Mouse (Mus musculus) liver (tissue): ENCODE measurements around the gene Nat9.

ENCODE experiments used
- DNase-seq: peaks from one replicate; pipeline ENCODE4 v3.0.0-alpha.2; 2020; ENCODE audit warnings: mixed read lengths

The Nat9 gene

DNA sequence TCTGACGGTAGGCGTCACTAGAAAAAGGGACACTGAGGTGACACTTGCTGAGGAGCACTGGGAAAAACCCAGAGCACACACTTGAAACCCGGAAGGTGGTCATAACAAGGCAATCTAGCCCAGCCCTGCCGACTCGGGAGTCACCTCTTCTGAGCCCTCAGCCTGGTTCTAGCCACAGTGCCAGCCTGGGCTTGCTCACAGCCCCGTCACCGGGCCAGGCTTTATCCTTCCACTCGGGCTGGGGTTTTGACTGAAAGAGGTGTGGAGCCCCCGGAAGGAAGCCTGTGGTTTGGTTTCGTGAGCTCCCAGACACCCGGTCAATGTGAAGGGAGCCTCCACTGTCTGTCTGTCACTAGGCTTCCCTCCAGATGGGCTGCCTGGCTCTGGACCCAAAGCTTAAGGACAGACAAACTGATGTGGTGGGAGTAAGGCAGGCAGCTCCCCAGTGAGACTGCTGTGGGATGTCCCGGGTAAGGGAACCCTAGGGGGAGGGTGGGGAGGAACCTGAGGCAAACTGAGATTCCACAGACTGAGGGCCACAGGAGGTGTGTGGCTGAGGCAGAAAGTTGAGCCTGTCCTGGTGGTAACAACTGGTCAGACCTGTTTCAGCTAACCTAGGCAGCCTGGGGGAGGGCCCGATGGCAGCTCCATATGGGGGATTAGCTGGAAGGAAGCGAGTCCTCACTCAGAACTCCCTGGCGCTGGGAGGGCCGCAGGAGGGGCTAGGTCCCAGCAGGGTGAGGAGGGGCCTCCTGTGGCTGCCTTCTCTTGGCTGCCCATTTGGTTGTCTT, 13.9 kb downstream of the Nat9 start:
- no peak for DNase-seq

- peak; percentile 50 for DNase-seq
Observed at GRCm38 (mm10) chr11:115172825-115173287, 14.8 kb downstream of the Nat9 start.

GRCm38 (mm10) chr11:115171125-115171524, 16.5 kb downstream of the Nat9 start:
- DNase-seq: no peak

DNA sequence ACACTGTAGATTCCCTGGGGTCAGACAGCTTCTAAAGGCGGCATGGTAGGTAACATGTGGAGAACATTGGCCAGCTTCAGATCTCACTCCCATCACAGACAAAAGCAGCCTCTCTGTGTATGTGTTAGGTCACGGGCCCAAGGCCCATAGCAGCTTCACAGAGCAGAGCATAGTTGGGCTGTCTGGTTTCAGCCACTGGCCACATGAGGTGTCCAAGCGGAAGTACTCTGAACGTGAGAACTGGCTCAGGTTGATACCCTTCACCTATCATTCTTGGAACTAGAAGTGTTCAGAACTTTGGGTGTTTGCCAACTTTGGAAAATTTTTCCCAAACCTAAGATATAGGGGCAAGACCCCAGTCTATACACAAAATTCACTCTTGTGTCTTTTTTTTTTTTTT, 18.2 kb downstream of the Nat9 start:
- no peak for DNase-seq

GRCm38 (mm10) chr11:115167631-115168249, 19.9 kb downstream of the Nat9 start:
- DNase-seq: no peak

- no peak for DNase-seq
Observed at GRCm38 (mm10) chr11:115166776-115167175, 20.9 kb downstream of the Nat9 start.

- DNase-seq: peak; percentile 43
Observed at GRCm38 (mm10) chr11:115164976-115165374, 22.7 kb downstream of the Nat9 start.

- peak; percentile 48 for DNase-seq
Observed at GRCm38 (mm10) chr11:115164341-115164975, 23.2 kb downstream of the Nat9 start.

- DNase-seq: peak; percentile 49
Observed at GRCm38 (mm10) chr11:115163568-115164150, 24.0 kb downstream of the Nat9 start.

DNA sequence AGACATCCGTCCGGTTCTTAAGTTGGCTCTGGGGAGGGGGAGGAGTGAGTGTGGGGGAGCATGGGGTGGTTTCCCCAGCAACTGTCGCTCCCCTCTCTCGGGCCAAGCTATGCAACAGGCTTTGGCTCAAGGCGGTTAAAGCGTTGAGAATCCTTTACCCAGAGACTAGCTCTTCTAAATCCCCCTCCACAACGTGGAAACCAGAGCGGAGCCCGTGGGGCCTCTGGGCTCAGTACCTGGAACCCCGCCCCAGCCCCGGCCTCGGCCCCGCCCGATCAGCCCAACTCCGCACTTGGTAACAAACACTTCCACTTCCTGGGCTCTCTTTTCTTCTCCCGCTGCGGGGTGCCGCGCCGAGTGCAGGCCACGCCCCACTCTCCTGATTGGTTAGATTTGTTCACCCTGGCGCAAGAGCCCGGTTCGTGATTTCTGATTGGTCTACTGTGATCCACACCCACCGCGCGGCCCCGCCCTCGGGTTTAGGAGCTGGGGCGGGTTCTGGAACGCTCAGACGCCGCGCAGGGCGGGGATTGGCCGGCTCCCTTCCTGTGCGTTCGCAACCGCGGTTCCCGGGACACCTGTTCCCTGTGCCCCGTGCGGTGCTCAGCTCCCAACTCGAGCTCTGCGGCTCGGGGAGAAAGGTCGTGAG, 24.7 kb downstream of the Nat9 start, which contains the start of gene Slc9a3r1:
Slc9a3r1 (plus strand) TSS at position 510 of the 649 bp plus-strand sequence.
- DNase-seq: peak; percentile 99

GRCm38 (mm10) chr11:115162205-115162601, 25.5 kb downstream of the Nat9 start:
- no peak for DNase-seq

DNA sequence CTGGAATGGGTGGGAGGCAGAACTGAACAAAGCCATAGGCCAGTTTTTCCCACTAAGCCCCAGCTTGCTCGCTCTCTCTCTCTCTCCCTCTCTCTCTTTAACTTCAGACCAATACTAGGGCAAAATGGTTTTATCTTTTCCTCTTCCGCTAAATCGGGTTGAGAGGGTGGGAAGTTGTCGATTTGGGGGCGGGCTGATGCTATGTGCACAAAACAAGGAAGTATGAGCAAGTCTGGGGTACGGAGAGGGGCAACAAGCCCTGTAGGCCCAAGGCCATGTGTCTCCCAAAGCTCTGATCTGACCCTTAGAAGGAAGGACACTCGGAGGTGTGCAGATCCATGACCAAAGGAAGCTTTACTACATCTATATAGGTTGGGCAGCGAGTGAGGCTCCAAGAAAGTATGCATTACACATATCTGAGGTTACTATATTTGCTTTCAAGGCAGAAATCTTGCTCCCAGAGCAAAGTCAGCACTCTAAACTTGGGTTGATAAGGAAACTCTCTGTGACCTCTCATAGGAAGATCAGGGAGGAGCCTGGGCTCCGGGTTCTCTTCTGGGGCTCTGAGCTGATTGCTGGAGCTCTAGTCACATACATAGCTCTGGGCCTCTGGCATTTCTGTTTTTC, 26.0 kb downstream of the Nat9 start:
- no peak for DNase-seq

DNA sequence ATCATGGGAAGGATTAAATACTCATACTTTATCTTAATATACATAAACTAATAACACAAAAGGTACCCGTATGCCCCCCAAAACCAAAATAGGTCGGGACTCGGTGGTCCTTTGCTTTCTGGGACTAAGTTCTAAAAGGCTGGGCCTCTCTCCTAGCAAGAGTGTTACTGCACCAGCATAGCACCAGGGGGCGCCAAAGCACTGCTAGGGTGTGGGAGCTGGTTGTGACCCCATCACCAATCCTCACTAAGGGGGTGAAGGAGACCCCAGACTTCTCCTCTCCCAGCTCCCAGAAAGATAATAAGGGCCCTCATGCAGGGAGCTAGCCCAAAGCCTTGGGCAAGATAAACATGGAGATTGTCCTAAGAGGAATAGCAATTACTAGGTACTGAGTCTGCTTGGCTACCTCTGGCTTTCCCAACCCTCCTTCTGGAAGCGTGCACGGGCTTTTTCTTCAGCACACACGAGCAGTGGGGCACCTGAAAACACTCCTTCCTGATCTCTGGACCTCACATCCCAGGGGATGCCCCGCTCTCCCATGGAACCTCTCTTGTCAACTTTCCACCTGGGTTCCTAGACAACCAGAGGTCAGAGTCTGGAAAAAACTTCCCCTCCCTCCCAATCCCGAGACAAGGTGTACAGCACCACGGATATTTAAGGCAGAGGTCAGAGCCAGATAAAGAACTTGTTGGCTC, 26.6 kb downstream of the Nat9 start:
- peak; percentile 87 for DNase-seq

DNA sequence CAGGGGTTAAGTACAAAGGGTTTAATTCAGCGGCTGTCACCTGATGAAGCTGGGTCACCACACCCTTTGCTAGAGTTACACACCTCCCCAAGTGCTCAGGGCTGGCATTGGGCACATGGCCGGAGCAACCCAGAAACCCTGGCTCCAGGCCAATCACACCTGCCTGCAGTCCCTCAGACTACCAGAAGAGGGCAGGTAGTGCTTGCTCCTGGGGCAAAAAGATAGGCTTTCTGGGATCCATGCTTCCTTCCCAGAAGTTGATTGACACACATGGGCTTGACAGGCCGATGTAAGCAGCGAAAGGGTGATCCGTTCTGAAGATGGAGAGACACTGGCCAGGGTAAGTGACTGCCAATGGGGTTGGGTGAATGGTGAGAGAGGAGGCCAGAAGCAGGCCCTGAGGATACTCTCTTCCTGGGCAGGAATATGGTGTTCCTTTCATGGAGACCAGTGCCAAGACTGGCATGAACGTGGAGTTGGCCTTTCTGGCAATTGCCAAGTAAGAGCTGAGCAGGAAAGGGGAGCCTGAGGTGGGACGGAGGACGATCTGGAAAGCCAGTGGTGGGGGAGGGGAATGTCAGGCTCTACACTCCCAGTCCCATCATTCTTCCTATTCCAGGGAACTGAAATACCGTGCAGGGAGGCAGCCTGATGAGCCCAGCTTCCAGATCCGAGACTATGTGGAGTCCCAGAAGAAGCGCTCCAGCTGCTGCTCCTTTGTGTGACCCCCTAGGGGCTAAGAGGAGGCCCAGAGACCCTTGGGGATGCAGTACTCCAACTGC, 27.5 kb downstream of the Nat9 start:
- DNase-seq: peak; percentile 65

DNA sequence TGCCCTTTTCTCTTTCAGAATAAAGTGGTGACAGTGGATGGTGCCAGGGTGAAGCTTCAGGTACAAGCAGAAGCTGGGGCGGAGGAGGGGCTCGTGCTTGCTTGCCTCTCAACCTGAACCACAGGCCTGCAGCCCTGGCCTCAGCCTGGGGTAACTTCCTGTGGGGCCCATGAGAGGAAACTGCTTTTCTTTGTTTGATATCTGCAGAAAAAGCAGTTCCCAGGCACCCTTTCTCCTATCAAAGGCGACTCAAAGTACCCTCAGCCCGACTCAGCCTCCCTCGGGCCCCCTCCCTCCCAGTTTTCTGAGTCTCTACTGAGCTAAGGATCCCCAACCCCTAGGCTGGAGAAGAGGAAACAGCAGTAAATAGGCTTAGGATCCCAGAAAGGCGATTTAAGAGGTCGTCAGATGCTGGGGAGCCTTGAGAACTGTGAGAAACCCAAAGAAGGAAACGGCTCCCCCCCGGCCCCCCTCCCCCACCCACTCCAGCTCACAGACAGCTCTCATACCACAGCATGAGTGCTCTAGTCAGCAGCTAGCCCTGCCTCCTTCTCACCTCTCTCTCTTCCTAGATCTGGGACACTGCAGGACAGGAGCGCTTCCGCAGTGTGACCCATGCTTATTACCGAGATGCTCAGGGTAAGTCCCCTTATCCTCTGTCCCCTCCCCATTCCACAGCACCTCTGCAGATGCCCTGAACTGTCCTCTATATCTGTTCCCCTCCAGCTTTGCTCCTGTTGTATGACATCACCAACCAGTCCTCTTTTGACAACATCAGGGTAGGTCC, 29.5 kb downstream of the Nat9 start:
- peak; percentile 52 for DNase-seq

GRCm38 (mm10) chr11:115155053-115155634, 32.5 kb downstream of the Nat9 start:
- no peak for DNase-seq

DNA sequence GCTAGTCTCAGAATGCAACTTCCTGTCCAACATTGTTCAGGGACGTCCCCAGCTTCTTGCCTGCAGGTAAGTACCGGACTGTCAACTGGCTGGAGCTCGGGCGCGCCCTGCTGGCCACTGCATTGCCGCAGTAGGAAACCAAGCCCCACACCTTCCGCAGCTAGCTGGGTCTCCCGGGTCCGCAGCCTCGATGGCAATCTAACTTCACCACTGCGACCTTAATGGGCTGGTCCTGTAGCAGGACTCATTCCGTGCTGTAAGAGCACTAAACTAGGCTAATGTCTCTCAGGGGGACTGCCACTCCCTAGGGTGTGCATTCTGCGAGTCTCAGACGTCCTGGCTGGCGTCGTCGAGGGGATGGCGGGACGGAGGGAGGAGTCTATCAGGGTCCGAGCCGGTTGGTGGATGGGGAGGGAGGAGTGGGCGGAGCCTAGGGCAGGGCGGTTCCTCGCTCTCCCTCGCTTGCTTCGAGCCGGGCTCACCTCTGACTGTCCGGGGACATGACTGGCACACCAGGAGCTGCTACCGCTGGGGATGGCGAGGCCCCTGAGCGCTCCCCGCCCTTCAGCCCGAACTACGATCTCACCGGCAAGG, 33.9 kb downstream of the Nat9 start:
- DNase-seq: peak; percentile 86

- DNase-seq: no peak
Observed at GRCm38 (mm10) chr11:115153088-115153487, 34.6 kb downstream of the Nat9 start.

DNA sequence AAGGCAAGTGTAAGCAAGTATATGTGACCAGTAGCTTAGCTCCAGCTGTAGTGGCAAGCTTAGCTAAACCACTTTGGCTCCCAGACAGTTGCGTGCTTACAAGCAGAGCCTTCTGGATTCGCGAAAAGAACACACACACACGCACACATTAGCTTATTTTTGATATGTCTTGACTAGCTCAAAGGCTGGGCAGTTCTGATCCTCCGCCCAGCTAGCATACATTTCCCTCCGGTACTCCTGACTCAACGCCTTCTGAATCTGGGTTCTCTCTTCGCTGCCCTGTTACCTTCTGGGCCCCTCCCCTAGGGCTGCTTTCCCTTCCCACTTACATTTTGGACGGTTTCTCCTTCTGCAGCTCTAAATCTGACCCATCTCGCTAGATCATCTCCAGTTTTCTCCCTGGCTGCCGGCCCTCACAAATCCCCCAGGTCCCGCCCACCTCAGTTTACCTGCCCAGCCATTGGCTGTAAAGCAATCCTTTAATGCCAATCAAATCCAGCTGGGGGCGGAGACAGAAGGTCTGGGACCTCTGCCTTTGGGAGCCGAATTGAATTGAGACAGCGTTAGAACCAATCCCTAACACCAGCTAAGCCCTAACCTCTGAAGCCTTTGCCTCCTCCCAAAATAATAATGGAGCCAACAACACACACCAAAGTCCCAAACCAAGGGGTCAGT, 35.8 kb downstream of the Nat9 start:
- peak; percentile 72 for DNase-seq
